Mouse (Mus musculus): Measurements from ENCODE around the gene Dcxr.

GRCm38 (mm10) chr11:120722067-120722630 lies 4.9 kb downstream of the Dcxr start:
- TF ChIP-seq CTCF (IDR thresholded peaks at IDR 0.05; ENCODE audit: control insufficient read depth, insufficient read depth, low read length) (no peak), POLR2A (IDR thresholded peaks at IDR 0.05; ENCODE audit: borderline replicate concordance, control insufficient read depth, low read depth, low read length) (no peak)

Data from bone marrow, adult 2 months (tissue).